Mouse (Mus musculus) adipose tissue, adult 10 weeks (tissue): Measurements from ENCODE around the gene Ebi3. TPM values are rescaled to one million over a fixed set of nuclear protein-coding genes. Genes with fewer than 3 reads are reported as not detected.

Experiments used
- polyA plus RNA-seq: library from polyadenylated mRNA; stranded (reverse); fragments of 350-450 nt; fragmentation: Illumina TruSeq; extraction: RNeasy Lipid Tissue Mini Kit (QIAGEN cat#74804); gene quantifications from one replicate; pipeline ENCODE4 v1.2.3, GENCODE M21; 2014; ENCODE audit warnings: low read depth, low replicate concordance

Ebi3 gene
- 2.5 TPM for polyA plus RNA-seq

DNA sequence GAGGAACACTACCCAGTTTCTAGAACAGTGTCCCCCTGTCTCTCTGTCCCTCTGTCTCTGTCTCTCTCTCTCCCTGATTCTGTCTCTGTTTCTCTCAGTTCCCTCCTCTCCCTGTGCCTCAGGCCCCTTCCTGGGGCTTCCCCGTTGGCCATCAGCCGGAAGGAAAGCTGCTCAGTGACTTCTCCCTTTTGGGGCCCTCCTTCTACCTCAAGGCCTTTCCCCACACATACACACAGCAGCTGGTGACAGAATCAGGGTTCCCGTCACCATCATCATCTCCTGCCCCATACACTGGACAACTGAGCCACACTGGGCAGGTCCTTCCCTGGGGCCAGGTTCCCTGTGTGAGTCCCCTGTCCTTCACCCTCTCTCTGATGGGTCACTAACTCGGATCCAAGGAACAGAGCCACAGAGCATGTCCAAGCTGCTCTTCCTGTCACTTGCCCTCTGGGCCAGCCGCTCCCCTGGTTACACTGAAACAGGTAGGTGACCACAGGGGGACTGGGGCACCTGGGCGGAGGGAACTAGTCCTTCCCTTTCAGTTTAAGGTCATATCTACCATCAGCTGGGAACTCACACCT, at the start of gene Ebi3:
TSS of gene Ebi3 (plus strand) at position 194 of the 581 bp plus-strand sequence.

DNA sequence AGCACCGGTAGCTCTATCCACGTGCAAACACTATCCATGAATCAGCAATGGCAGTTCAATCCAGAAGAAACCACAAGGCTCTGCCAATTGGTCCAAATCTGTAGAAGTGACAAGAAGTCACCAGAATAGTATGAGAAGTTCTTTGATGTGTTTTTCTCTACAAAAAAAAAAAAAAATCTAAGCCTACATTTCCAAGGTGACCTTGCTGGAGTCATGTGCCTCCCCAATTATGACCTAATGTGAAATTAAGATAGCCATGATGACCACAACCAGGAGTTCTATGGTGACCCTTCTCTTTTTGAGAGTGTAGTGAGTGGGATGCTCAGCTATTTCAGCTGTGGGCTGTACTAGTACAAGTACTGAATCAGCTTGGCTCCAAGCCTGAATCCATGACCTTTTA, 3.0 kb upstream of the Ebi3 start, which contains the start of gene Zfp119b:
TSS of gene Zfp119b (minus strand) at position 101 of the 400 bp plus-strand sequence.

DNA sequence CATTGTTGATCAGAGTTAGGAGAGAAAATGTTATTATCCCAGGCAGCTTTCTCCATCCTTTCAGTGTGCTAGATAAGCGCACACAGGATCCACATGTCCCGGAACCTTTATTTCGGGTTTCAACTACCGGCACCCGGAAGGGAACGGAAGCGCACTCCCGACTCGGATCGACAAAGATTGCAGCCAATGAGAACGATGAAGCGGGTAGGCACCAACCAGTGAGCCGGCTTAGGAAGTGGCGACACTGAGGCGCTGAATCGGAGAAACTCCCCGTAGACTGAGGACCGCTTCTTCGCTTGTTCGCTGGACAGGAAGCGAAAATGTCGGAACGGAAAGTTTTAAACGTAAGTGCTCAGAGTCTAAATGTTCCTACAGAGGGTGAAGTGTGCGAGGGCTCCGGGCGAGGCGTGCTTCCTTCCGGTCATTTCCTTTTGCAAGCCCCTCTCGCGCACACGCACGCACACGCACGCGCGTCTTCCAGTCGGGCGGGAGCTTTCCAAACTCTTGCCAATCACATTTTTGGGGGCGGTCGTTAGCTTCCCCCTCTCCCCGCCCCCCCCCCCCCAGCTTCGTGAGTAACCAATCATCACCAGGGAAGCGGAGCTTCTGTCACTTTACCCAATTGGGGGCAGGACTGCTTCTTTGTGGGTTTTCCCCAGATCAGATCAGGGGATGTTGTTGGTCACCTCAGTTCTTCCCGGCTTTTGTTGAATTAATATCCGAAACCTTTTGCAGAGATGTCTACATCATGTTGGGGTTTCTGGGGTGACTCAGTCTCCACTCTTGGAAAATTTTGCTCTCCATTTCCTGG, 6.7 kb downstream of the Ebi3 start, which contains the start of gene Yju2:
TSS of gene Yju2 (plus strand) at position 182 of the 811 bp plus-strand sequence.

DNA sequence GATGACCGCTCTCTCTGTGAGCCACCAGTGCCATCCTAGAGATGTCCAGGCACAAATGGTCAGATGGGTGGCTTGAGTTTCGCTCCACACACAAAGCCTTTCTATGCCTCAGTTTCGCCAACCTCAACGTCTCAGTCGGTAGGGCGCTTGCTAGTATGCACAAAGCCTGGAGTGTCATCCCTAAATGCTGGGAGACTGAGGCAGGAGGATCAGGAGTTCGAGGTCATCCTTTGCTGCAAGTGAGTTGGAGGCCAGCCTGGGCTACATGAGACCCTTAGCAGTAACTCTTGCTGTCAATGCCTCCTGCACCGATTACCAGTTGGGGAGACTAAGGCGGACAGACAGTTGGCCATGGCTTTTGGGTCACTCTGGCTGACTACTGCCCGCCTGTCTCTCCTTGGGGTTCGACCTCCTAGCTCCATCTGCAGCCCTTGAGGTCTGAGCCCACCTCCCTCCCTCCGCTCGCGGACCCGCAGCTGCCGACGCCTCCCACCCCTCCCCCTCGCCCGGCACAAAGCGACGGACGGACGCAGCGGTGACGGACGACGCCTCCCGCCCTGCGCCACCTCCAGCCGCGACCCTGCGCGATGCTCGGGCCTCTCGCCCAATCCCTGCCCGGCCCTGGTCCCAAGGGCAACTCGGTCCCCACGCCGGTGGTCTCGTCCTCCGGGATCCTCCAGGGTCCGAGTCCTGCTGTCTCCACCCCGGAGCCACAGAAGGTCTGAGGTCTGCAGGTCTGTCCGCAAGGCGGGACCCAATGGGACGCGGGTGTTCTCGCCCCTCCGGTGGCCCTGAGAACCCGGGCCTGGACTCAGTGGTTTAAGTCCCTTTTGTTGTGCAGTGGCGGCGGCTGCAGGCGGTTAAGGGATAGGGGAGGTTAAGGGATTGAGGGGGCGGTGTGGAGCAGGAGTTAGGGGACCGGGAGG, 17.8 kb downstream of the Ebi3 start, which contains the start of gene Shd:
TSS of gene Shd (plus strand) at position 502 of the 926 bp plus-strand sequence.

DNA sequence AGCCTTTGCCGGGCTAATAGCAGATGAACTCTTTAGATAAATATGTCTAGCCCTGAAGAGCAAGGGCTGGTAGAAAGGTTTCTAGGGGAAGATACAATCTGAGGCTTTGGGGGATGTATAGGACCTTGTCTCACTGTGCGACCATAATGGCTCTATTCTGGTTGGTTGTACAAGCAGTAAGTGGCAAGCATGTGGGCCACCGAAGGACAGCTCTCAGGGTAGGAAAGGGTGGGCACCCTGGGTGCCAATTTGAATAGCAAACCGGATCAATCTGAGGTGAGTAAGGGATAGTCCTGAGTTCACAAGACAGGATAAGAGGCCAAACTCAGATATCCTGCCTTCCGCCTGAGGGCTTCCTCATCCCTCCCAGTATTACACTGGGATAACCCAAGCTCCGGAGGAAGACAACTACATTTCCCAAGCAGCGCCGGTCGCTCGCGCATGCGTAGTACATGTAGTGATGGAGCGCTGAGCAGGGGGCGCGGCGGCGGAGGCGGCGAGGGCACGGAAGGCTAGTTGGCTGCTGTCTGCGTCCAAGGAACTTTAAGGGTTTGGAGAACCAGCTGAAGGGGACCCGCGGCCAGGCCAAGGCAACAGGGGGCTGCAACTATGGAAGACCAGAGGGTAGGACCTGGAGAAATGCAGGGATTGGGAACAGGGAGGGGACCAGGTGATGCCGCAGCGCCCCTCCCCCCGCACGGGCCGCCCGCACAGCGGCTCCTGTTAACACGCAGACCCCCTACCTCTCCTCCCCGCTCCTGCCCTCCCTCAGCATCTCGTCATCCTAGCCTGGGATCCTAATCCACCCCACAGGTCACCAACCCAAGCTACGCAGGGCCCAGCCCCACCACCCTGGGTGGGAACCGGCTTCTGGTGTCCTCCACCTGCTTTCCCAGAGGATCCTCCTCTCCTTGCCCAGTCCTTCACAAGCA, 33.9 kb downstream of the Ebi3 start, which contains the start of gene Fsd1:
TSS of gene Fsd1 (plus strand) at position 480 of the 932 bp plus-strand sequence.

DNA sequence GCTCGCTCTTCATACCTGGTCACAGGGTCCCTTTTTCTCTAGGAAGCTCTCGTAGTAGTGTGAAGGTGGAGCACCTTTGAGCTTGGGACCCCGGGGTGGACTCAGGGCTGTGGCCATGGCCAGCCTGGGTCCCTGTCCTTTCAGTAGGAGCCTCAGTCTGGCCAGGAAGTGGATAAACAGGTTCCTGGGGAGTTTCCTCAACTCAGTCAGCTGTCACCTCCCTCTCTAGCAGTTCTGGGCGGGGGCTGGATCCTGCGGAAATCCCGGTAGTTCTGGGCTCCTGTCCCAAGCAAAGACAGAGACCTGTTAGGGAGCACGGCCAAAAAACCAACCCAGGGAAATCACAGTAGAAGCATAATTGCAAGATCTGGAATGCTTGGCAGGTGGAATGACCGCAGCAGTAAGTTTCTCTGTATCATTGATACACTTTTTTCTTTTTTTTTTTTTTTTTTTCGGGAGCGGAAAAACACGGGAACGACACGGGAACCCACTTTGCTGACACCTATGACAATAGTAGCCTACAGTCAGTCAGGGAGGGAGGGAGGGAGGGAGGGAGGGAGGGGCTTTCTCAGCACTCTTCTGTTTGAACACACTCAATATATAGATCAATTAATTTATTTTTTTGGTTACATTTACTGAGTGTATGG, 53.1 kb downstream of the Ebi3 start, which contains the start of the genes Stap2 and Mpnd:
TSS of gene Stap2 (minus strand) at position 170 of the 647 bp plus-strand sequence.
TSS of gene Mpnd (plus strand) at position 297 of the 647 bp plus-strand sequence.

Other genes with a start within 250 kb of the Ebi3 start
- gene Pot1b, start 240.0 kb upstream of the Ebi3 start, polyA plus RNA-seq = 8.3 TPM
- 1.3 TPM for gene Adgre4, start 202.7 kb upstream of the Ebi3 start, polyA plus RNA-seq
- 4.8 TPM for gene Zfp119a, start 73.7 kb upstream of the Ebi3 start, polyA plus RNA-seq
- 9.7 TPM for gene Zfp959, start 60.5 kb upstream of the Ebi3 start, polyA plus RNA-seq
- 7.1 TPM for gene Zfp119b, start 3.1 kb upstream of the Ebi3 start, polyA plus RNA-seq
- gene Yju2, start 6.5 kb downstream of the Ebi3 start, polyA plus RNA-seq = 10.1 TPM
- 2.6 TPM for gene Shd, start 17.8 kb downstream of the Ebi3 start, polyA plus RNA-seq
- gene Fsd1, start 33.9 kb downstream of the Ebi3 start, polyA plus RNA-seq = not detected
- 51.0 TPM for gene Stap2, start 52.9 kb downstream of the Ebi3 start, polyA plus RNA-seq
- gene Mpnd, start 53.1 kb downstream of the Ebi3 start, polyA plus RNA-seq = 53.2 TPM
- 43.8 TPM for gene Sh3gl1, start 84.0 kb downstream of the Ebi3 start, polyA plus RNA-seq
- gene Chaf1a, start 87.8 kb downstream of the Ebi3 start, polyA plus RNA-seq = 4.7 TPM
- 75.3 TPM for gene Ubxn6, start 122.4 kb downstream of the Ebi3 start, polyA plus RNA-seq
- 58.6 TPM for gene Hdgfl2, start 127.0 kb downstream of the Ebi3 start, polyA plus RNA-seq
- gene Plin4, start 157.2 kb downstream of the Ebi3 start, polyA plus RNA-seq = 510 TPM
- gene Plin5, start 165.0 kb downstream of the Ebi3 start, polyA plus RNA-seq = 10.4 TPM
- gene Lrg1, start 169.4 kb downstream of the Ebi3 start, polyA plus RNA-seq = 160 TPM
- 5.5 TPM for gene Sema6b, start 187.7 kb downstream of the Ebi3 start, polyA plus RNA-seq
- 1.7 TPM for gene Tnfaip8l1, start 209.8 kb downstream of the Ebi3 start, polyA plus RNA-seq
- 63.5 TPM for gene Mydgf, start 231.3 kb downstream of the Ebi3 start, polyA plus RNA-seq